Mouse (Mus musculus): ENCODE data around the gene Rgl2. TPM values are rescaled to one million over a fixed set of nuclear protein-coding genes. Genes with fewer than 3 reads are reported as not detected.
"Not testable (repeated sequence)": the region's sequence is repeated elsewhere in the genome, so short reads cannot be mapped to it uniquely, and the experiment has no call there.

Gene Rgl2
- polyA plus RNA-seq, 1 experiment from 2014 or later = 44.2 TPM

GRCm38 (mm10) chr17:33980181-33981035, 51.1 kb downstream of the Rgl2 start:
- no peaks in the 10 kb centered on the region for H3K9me3 ChIP-seq
- peaks cover 27% of the 10 kb centered on the region for H3K4me1 ChIP-seq
- H3K4me3 ChIP-seq = no peak overlapping the region
- H3K27ac ChIP-seq = peak overlapping the region; percentile 47; the same call in 1 of the 2 replicates
- no peaks in the 10 kb centered on the region for H3K36me3 ChIP-seq
- peaks cover 52% of the 10 kb centered on the region for H3K27me3 ChIP-seq (ENCODE audit: insufficient read depth, poor library complexity, severe bottlenecking)
- no peak for DNase-seq (ENCODE audit: low spot score)
- WGBS = 76% methylated on average over 19 of the region's 19 CpGs

GRCm38 (mm10) chr17:33981192-33981909, 52.0 kb downstream of the Rgl2 start:
- H3K4me3 ChIP-seq = peak overlapping the region; percentile 63
- peaks cover 27% of the 10 kb centered on the region for H3K4me1 ChIP-seq
- 1% methylated on average over 27 of the region's 27 CpGs for WGBS
- H3K36me3 ChIP-seq, H3K9me3 ChIP-seq: not testable (repeated sequence)
- H3K27me3 ChIP-seq (ENCODE audit: insufficient read depth, poor library complexity, severe bottlenecking) = peaks cover 44% of the 10 kb centered on the region
- DNase-seq (ENCODE audit: low spot score) = peak; percentile 97
- H3K27ac ChIP-seq = peak overlapping the region; percentile 80; the same call in 1 of the 2 replicates

- H3K27me3 ChIP-seq (ENCODE audit: insufficient read depth, poor library complexity, severe bottlenecking) = peaks cover 36% of the 10 kb centered on the region
- 12% methylated on average over 8 of the region's 8 CpGs for WGBS
- H3K36me3 ChIP-seq; H3K27ac ChIP-seq; H3K4me3 ChIP-seq; H3K9me3 ChIP-seq; DNase-seq (ENCODE audit: low spot score): not testable (repeated sequence)
- H3K4me1 ChIP-seq = peaks cover 27% of the 10 kb centered on the region
Measured at GRCm38 (mm10) chr17:33982136-33982535, 52.8 kb downstream of the Rgl2 start.

Small RNAs within 50 kb of the gene (microRNA-seq; reads per million reads assigned to microRNA genes)
- gene Gm27740 = not detected

Other genes starting within 250 kb of the Rgl2 start
- 281 and 336 TPM in 2 replicates for gene Hnrnpm, start 242.7 kb upstream of the Rgl2 start, polyA plus RNA-seq (2016; fragmentation: Nextera tagmentation; extraction: Ambion mirVana)
- gene March2, start 210.9 kb upstream of the Rgl2 start, polyA plus RNA-seq (2016; fragmentation: Nextera tagmentation; extraction: Ambion mirVana) = 65.8 and 73.1 TPM in 2 replicates
- 316 and 329 TPM in 2 replicates for gene Rab11b, start 169.0 kb upstream of the Rgl2 start, polyA plus RNA-seq (2016; fragmentation: Nextera tagmentation; extraction: Ambion mirVana)
- 7.4 and 19.8 TPM in 2 replicates for gene Angptl4, start 147.7 kb upstream of the Rgl2 start, polyA plus RNA-seq (2016; fragmentation: Nextera tagmentation; extraction: Ambion mirVana)
- gene Kank3, start 119.0 kb upstream of the Rgl2 start, polyA plus RNA-seq (2016; fragmentation: Nextera tagmentation; extraction: Ambion mirVana) = 37.1 and 47.9 TPM in 2 replicates
- 576 and 657 TPM in 2 replicates for gene Rps28, start 105.0 kb upstream of the Rgl2 start, polyA plus RNA-seq (2016; fragmentation: Nextera tagmentation; extraction: Ambion mirVana)
- gene Ndufa7, start 105.0 kb upstream of the Rgl2 start, polyA plus RNA-seq (2016; fragmentation: Nextera tagmentation; extraction: Ambion mirVana) = 482 and 487 TPM in 2 replicates
- gene Cd320, start 86.5 kb upstream of the Rgl2 start, polyA plus RNA-seq (2016; fragmentation: Nextera tagmentation; extraction: Ambion mirVana) = 61.6 and 75.7 TPM in 2 replicates
- gene Gm7029, start 55.7 kb upstream of the Rgl2 start, polyA plus RNA-seq (2016; fragmentation: Nextera tagmentation; extraction: Ambion mirVana) = not detected in 2 replicates
- gene Kifc1, start 38.9 kb upstream of the Rgl2 start, polyA plus RNA-seq (2016; fragmentation: Nextera tagmentation; extraction: Ambion mirVana) = 3.6 and 5.2 TPM in 2 replicates
- gene Platr17, start 24.4 kb upstream of the Rgl2 start, polyA plus RNA-seq (2016; fragmentation: Nextera tagmentation; extraction: Ambion mirVana) = 0.28 and 0.73 TPM in 2 replicates
- gene Daxx, start 20.1 kb upstream of the Rgl2 start, polyA plus RNA-seq (2016; fragmentation: Nextera tagmentation; extraction: Ambion mirVana) = 46.6 and 52.9 TPM in 2 replicates
- gene Tapbp, start 13.6 kb upstream of the Rgl2 start, polyA plus RNA-seq (2016; fragmentation: Nextera tagmentation; extraction: Ambion mirVana) = 13.9 and 20.5 TPM in 2 replicates
- gene Zbtb22, start 13.6 kb upstream of the Rgl2 start, polyA plus RNA-seq (2016; fragmentation: Nextera tagmentation; extraction: Ambion mirVana) = 16.0 and 17.3 TPM in 2 replicates
- 161 and 198 TPM in 2 replicates for gene Pfdn6, start 10.8 kb downstream of the Rgl2 start, polyA plus RNA-seq (2016; fragmentation: Nextera tagmentation; extraction: Ambion mirVana)
- 35.8 and 48.1 TPM in 2 replicates for gene Wdr46, start 11.1 kb downstream of the Rgl2 start, polyA plus RNA-seq (2016; fragmentation: Nextera tagmentation; extraction: Ambion mirVana)
- gene B3galt4, start 21.9 kb downstream of the Rgl2 start, polyA plus RNA-seq (2016; fragmentation: Nextera tagmentation; extraction: Ambion mirVana) = 5.9 and 7.1 TPM in 2 replicates
- gene Vps52, start 26.3 kb downstream of the Rgl2 start, polyA plus RNA-seq (2016; fragmentation: Nextera tagmentation; extraction: Ambion mirVana) = 47.1 and 47.5 TPM in 2 replicates
- gene Rps18, start 26.5 kb downstream of the Rgl2 start, polyA plus RNA-seq (2016; fragmentation: Nextera tagmentation; extraction: Ambion mirVana) = 1,115 and 1,297 TPM in 2 replicates
- 13.0 and 16.2 TPM in 2 replicates for gene H2-K1, start 70.8 kb downstream of the Rgl2 start, polyA plus RNA-seq (2016; fragmentation: Nextera tagmentation; extraction: Ambion mirVana)
- gene Ring1, start 95.1 kb downstream of the Rgl2 start, polyA plus RNA-seq (2016; fragmentation: Nextera tagmentation; extraction: Ambion mirVana) = 14.4 and 15.8 TPM in 2 replicates
- gene H2-Ke6, start 98.5 kb downstream of the Rgl2 start, polyA plus RNA-seq (2016; fragmentation: Nextera tagmentation; extraction: Ambion mirVana) = 32.4 and 36.4 TPM in 2 replicates
- gene Slc39a7, start 102.1 kb downstream of the Rgl2 start, polyA plus RNA-seq (2016; fragmentation: Nextera tagmentation; extraction: Ambion mirVana) = 160 and 180 TPM in 2 replicates
- gene Rxrb, start 102.3 kb downstream of the Rgl2 start, polyA plus RNA-seq (2016; fragmentation: Nextera tagmentation; extraction: Ambion mirVana) = 31.4 and 40.6 TPM in 2 replicates
- 0.38 and 1.0 TPM in 2 replicates for gene Col11a2, start 109.9 kb downstream of the Rgl2 start, polyA plus RNA-seq (2016; fragmentation: Nextera tagmentation; extraction: Ambion mirVana)
- 0.62 and 0.84 TPM in 2 replicates for gene H2-Oa, start 162.8 kb downstream of the Rgl2 start, polyA plus RNA-seq (2016; fragmentation: Nextera tagmentation; extraction: Ambion mirVana)
- gene H2-DMa, start 190.0 kb downstream of the Rgl2 start, polyA plus RNA-seq (2016; fragmentation: Nextera tagmentation; extraction: Ambion mirVana) = 4.2 and 7.1 TPM in 2 replicates
- gene Brd2, start 193.1 kb downstream of the Rgl2 start, polyA plus RNA-seq (2016; fragmentation: Nextera tagmentation; extraction: Ambion mirVana) = 77.6 and 101 TPM in 2 replicates
- 0.18 TPM in 1 of 2 replicates, not detected in the other for gene H2-DMb2, start 213.8 kb downstream of the Rgl2 start, polyA plus RNA-seq (2016; fragmentation: Nextera tagmentation; extraction: Ambion mirVana)
- 0.23 and 0.29 TPM in 2 replicates for gene H2-DMb1, start 223.5 kb downstream of the Rgl2 start, polyA plus RNA-seq (2016; fragmentation: Nextera tagmentation; extraction: Ambion mirVana)

Measured in heart, embryonic 10.5 days (tissue).